Mouse (Mus musculus) spleen, adult 12 weeks (tissue): Measurements from ENCODE around the gene Clstn1.
"Not testable (repeated sequence)": the region's sequence is repeated elsewhere in the genome, so short reads cannot be mapped to it uniquely, and the experiment has no call there.

Source experiments
- DNase-seq: peaks from one replicate; pipeline ENCODE4 v3.0.0; 2022; ENCODE audit warnings: low spot score

Clstn1 gene

DNA sequence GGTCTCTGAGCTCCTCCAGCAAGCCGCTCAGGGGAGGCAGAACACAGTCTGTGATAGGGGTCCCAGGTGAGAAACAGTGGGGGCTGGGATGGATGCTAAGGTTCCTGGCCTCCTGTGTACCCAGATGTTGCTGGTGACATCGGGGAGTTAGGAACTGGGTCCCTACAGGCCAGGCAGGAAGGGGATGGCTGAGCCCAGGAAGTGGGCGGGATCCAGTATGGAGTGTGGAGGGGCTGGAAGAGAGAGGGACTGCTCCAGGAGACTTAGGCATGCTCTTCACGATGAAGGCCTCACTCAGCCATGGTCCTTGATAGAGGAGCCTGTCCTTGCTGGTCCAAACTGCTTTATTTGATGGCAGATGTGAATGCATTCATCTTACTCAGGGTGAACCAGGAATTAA is 13.9 kb downstream of the Clstn1 start:
- DNase-seq: no peak

DNA sequence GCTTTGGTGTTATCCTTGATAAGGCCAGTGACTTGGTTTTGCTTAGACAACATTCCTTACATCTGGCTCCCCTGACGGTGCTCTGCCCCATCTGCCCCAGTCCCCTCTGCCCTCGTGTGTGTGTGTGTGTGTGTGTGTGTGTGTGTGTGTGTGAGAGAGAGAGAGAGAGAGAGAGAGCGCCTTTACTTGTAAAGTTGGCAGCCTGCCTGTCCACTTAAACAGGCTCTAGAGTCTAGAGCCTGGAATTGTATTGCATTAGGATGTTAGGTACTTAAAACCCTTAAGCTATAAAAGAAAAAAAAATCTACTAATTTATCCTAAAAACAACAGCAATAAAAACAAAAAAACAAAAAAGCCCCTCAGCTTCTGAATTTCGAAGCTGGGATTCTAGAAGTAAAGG is 15.2 kb downstream of the Clstn1 start:
- no peak for DNase-seq

DNA sequence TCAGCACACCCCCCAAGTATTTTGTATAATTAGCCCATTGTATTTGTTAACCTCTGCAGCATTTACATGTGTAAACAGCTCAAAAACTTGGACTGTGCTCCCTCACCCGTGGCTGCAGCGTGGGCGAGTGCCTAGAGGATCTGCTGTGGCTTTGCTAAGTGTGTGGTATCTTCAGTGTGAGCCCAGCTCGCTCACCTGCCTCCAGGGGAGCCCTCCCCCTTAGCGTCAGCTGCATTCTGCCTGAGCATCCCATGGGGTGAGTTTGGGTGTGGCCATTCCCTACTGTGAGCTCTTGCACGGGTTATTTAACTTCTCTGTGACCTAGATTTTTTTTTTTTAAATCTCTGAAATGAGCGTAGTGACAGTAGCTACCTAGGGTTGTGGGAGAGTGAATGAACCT is 16.0 kb downstream of the Clstn1 start:
- no peak for DNase-seq

DNA sequence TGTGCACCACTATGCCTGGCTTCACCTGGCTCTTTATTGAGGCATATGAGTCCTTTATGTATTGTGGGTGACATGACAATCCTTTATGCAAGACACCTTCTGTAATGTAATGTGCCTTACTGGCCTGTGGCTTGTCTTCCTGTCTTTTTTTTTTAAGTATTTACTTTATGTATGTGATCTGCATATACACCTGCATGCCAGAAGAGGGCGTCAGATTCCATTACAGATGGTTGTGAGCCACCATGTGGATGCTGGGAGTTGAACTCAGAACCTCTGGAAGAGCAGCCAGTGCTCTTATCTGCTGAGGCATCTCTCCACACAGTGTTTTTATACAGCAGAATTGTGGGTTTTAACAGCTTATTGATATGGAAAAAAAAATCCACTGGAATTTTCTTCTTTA is 17.6 kb downstream of the Clstn1 start:
- DNase-seq: no peak

DNA sequence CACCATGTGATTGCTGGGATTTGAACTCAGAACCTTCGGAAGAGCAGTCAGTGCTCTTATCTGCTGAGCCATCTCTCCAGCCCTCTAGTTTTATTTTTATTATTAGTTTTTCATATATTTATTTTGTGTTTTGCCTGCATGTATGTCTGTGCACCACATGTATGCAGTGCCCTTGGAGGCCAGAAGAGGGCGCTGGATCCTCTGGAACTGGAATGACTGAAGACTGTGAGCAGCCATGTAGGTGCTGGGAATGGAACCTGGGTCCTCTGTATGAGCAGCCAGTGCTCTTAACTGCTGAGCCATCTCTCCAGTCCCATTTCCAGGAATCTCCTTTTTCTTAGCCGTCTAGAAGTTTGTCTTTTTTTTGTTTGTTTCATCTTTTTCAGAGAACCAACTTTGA is 18.2 kb downstream of the Clstn1 start:
- no peak for DNase-seq

DNA sequence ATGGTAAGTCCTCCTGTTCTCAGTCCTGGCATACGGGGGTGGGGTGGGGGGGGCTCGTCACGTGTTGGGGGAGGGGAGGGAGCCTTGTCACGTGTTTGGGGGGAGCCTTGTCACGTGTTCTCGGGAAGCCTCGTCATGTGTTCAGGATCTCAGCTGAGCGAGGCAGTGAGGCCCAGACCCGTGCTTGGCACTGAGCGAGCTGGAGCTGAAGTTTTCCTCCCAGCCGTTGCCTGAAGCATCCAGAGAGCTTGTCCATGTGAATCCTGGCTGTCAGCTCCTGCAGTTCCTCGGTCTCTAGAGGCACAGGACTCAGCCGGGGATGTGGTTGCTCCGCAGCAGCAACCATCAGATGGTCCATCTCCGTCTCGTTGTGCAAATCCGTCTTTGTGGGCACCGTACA is 19.8 kb downstream of the Clstn1 start:
- no peak for DNase-seq

DNA sequence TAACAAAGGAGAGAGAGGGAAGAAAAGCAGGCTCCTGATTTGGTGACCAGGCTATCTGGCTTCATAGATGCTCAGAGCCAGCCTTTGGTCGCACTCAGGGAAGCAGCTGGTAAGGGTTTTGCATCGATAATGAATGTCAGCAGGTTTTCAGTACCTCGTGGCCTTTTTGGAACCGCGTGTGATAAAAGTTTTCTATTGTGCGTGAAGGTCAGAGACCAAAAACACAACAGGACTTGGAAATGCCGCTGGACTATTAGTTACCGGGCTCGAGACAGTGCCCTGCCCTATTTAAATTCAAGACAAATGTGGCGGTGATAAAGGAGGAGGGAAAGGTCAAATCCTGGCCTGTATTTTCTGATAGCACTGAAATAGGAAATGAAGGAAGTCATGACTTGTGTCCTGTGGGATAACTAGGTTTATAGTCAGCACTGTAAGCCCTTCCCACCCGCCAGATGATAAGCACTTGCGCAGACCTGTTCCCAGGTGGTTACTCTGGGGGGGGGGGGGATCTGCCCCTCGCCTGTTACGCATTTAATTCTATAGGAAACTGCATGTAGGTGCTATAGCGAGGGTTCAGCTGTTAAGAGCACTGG is 20.6 kb downstream of the Clstn1 start:
- DNase-seq: no peak

DNA sequence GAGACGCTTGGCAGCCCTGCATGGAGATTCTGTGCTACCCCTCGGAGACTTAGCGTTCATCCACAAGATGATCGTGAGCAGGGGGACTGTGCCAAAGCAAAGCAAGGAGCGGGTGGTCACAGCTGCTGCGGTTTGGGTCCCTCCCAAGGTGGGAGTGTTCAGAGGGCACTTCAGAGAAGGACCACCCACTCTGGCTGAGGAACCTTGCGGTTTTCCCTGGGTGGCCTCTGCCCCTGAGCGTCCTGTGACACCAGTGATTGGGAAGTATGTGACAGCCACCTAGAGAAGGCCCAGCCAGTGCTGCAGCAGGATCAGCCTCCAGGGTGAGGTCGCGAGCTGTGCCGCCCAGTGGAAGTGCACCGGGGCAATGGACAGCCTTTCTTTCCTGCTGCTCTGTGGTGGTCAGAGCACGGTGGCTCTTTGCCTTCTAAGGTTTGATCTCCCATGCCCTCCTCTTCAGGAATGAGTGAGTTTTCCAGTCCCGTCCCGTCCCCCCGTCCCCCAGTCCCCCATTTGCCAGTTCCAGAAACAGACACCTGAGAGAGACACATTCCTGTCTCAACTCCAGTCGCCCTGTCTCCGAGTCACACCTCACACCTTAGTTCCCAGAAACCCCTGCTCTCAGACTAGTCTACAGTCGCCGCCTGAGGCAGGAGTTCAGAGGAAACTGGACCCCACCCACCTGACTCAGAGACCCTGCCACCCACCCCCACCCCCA is 21.5 kb downstream of the Clstn1 start:
- no peak for DNase-seq

DNA sequence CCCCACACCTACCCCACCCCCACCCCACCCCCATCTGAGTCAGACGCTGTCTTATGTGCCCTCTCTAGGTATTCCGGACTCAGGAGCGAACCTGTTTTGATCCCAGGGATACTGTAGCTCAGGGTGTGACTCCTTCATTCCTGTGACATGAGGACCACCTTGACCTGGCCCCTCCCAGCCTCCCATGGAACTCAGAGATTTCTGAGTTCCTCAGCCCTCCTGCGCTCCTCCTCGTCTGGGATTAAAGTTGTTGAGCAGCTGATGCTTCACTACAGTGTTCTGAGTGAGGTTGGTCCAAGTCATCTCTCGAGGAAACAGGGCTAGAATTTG is 22.0 kb downstream of the Clstn1 start:
- no peak for DNase-seq

DNA sequence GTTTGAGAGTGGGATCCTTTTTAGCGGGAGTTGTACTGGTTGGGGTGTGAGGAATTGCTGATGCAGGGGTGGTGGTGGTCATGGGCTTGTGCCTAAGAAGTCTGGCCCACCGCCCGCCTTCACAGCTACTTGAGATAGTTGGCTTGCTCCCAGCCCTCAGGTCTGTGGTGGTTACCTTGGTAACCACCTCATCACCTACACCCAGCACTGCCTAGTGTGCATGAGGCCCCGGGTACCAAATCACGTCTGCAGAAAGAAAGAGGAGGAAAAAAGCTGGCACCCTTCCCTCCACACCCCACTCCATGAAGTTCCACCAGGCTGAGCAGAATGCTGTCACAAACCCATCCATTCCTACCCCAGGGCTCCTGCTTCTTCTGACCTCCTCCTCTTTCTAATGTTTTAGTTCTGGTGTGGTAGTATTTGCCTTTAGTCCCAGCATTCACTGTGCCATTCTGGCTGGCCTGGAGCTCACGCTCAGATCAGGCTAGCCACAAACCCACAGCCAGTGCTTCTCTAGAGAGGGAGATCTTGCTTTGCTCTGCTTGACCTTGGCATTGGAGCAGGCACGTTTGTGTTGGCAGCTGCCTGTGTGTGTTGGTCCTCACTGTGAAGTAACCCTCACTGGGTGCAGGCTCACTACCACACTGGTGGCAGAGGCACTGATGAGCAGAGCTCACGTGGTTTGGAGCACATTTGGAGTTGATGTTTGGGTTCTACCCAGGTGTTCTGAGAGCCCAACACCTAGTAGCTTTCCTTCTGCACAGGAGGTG is 23.2 kb downstream of the Clstn1 start:
- no peak for DNase-seq

DNA sequence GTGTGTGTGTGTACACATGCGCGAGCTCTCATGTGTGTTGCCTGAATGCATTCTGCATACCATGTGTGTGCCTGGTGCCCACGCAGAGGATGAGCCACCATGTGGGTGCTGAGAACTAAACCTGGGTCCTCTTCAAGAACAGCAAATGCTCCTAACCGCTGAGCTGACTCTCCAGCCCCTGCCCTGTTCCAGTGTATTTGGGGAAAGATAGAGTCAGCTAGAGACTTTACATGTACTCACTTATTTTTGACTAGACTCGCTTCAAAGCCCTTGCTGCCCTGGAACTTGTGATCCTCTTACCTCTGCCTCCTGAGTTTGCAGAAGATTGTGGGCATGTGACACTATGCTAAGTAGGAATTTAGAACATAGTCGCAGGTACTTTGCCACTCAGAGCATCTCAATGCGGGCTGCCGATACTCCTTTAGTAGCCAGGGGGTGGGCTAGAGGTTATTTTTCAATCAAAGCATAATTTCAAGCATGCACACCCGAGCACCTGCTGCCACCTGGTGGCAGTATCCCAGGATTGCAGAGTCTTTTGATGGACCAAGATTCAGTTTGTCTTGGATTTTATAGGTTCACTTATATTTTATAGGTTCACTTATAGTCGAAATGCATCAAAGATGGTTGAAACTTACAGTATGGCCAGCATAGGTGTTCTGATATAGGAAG is 25.2 kb downstream of the Clstn1 start:
- DNase-seq: no peak

DNA sequence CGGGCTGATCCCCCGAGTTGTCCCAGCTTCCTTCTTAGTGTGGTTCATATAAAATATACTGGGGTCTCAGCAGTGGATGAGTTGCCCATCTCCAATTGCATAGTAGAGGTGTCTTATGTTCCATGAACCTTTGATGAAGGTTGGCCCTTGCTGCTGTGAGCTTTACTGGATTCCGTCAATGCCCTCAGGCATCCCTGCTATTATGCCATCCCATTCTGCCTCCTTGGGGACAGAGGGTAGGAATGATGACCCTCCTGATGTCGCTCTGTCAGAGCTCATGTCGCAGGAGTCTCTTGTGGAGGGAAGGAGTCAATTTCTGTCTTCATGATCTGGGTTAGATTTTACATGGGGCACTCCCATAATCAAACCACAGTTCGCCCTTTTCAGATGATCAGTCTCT is 27.2 kb downstream of the Clstn1 start:
- DNase-seq: not testable (repeated sequence)

DNA sequence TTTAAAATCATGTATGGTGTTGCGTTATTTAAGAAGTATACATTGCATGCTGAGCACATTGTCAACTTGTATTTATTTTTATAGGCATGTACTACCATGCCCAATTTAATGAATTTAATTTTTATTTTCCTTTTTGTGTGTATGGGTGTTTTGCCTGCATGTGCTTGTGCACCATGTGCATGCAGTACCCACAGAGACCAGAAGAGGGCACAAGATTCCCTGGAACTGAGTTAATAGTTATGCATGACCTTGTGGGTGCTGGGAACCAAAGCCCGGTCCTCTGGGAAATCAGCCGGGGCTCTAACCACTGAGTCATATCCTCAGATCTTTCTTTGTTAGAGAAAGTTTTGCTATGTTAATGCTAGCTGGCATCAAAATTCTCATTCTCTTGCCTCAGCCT is 28.6 kb downstream of the Clstn1 start:
- DNase-seq: no peak

DNA sequence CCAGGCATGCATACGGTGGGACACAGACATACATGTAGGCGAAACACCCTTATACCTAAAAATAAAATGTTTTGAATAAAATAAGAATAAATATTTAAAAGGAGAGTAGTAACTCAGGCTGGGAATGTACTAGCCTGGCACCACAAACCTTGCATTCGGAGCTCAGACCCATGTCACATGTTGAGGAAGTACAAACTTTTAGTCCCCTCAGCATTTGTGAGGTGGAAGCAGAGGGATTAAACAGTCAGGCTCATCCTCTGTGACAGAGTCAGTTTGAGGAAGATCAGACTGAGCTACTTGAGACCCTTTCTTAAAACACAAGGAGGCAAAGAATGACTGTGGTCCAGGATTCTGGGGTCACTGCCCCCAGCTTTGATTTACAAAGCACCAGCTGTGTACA is 30.7 kb downstream of the Clstn1 start:
- DNase-seq: not testable (repeated sequence)

DNA sequence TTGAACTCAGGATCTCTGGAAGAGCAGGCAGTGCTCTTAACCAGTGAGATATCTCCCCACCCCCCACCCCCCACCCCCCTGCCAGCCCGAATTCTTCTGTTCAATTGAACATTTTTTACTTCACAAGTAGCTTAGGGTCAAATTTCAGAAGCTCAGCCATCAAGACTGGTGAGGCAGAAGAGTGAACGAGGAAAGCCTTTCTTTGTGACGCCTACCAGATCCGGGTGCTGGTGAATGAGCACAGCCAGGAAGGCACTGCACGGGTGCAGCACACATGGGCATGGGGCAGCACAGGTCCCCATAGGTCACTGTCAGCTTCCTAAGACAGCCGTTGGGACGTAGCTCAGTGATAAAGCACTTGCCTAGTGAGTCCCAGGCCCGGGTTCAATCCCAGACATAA is 33.7 kb downstream of the Clstn1 start:
- DNase-seq: no peak

DNA sequence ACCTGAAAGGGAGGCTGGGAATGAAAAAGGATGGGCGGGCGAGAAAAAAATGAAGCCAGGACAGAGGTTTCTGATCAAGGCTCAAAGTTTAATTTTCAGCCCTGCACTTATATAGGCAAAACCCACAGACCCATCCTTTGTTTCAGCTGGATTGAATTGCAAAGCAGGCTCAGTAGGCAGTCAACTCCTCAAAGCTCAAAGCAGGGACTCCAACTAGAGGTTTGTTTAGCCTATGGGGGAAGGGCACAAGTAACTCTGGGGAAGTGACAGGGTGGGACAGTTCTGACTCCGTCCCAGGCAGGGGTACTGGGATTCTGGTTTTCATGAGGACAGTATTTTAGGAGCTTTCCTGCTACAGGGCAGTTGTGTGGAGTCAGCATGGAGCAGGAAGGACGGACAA is 35.0 kb downstream of the Clstn1 start:
- no peak for DNase-seq

DNA sequence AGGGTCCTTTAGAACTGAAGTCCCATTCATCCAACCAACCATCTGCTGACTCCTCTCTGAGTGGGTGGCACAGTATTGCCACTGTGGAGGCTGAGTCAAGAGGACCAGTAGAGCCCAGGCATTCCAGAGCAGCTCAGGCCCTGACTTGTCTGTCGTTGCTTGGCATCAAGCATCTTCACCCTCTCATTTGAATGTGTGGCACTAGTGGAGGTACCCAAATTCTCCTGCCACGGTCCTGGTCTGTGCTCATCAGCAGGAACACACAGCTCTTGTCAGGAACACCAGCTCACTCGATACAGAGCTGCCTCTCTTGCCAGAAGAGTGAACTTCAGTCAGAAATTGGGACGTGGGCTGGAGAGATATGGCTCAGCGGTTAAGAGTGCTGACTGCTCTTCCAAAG is 37.4 kb downstream of the Clstn1 start:
- no peak for DNase-seq

DNA sequence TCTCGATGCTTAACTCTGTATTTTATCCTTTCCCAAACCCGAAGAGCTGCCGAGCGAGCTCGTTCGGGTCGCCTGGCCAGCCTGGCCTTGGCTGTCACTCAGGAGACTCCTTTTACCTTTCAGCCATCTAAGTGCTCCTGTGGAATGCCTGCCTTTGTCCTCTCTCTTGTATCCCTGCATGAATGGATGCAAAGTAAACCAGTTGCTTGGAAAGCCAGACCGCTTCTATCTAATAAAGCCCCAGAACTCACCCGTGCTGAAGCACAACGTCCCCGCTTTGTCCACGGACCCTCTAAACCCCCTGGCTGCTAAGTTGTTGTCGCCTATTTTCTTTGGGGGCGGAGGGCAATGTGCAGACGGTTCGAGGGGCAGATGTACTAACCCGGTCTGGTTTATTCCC is 40.5 kb downstream of the Clstn1 start:
- no peak for DNase-seq

DNA sequence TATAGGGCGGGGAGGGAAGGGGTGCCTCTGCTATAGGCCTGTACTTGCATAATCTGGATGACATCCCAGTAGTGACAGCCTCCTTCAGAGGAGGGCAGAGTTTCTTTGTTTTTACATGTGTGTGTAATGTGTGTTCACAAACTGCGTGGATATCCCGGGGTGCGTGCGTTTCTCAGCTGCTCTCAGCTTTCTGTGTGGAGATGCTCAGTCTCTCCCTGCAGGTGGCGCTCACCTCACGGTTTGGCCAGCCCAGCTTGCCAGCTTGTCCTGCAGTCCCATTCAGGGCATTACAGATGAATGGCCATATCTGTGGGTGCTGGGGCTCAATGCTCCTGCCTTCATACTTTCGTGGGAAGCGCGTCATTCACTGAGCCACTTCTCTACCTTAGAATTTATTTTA is 42.1 kb downstream of the Clstn1 start:
- DNase-seq: peak; percentile 45

DNA sequence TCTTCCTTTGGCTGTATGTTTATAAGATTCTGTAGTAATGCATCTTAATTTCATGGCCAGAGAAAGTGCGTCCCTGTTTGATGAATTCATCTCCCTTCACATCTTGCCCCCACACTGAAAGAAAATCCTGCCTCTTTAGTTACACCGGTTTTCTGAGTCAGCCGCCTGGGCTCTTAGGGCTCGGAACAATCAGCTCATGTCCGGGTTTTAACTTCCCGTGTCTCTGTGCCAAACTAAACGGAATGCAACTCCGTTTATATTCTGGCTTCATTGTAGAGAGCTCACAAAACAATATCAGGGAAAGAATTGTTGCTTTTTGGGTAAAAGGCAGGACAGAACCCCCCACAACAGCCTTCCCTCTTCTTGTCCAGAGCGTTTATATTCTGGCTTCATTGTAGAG is 42.5 kb downstream of the Clstn1 start:
- DNase-seq: no peak

DNA sequence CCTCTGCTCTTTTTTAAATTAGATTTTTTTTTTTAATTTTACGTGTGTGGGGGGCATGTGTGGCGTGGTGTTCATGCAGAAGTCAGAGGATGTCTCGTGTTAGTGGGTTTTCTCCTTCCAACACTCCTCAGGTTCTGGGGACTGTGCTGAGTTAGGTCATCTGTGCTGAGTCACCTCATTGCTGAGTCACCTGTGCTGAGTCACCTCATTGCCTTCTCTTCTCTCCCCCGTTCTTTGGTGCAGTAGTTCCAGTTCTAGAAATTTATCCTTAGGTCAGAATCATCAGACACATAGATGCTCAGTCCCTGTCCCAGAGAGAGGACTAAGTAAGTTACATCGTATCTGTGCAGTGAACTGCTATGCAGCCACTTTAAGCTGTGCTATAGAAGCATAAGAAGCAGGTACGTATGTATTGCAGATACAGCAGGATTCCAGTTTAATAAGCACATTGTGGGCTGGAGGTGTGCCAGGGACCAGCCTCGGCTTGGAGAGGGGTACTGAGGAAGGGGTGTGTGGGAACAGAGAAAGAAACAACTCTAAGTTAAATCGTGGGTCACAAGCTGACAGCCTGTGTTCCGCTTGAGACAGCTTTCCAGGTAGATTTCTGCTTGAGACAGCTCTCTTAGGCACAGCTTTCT is 46.5 kb downstream of the Clstn1 start:
- peak; percentile 49 for DNase-seq

DNA sequence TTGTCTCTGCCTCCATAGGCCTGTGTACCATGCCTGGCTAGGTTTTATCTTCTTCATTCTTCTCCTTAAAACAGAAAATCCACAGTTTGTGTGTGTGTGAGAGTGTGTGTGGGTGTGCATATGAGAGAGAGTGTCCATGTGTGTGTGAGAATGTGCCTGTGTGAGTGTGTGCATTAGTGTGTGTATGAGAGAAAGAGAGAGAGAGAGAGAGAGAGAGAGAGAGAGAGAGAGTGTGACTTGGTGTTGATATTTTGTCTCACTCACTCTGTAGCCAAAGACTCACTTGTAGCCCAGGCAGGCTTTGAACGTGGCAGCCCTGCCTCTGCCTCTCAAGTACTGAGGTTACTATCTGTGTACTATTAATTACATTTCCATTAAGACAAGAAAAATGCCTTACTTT is 47.9 kb downstream of the Clstn1 start:
- DNase-seq: no peak

DNA sequence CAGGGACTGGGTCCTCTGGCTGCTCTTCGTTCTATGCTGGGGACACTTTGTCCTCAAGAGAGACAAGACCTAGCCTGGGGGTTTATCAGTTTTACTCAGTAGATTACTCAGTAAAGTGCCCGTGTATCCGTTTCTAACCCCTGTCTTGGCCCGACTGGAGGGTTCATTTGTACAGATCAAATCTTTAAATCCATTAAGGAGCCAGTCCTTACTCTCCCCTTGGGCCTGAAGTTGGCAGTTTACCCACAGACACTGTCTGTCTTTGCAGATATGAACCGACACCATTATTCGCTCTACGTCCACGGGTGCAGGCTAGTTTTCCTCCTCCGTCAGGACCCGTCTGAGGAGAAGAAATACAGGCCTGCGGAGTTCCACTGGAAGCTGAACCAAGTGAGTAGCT is 48.7 kb downstream of the Clstn1 start:
- DNase-seq: no peak
